Mouse (Mus musculus) thymus, postnatal 10 days (tissue): ENCODE measurements around the gene Taf9.

Experiments used
- DNase-seq, 2 experiments: peaks; one replicate each; pipeline ENCODE4 v3.0.0; 2021; ENCODE audit warnings: low spot score in 2 of 2

Taf9 gene

GRCm38 (mm10) chr13:100669291-100670022 lies 18.1 kb downstream of the Taf9 start, which contains the start of gene Ccdc125:
Gene Ccdc125 (plus strand): TSS chr13:100669717.
- DNase-seq, result peak; percentile 18 to 31

- peak in 1 of 2 experiments; percentile 12 for DNase-seq
These were observed 18.9 kb downstream of the Taf9 start for GRCm38 (mm10) chr13:100670181-100670741.

DNA sequence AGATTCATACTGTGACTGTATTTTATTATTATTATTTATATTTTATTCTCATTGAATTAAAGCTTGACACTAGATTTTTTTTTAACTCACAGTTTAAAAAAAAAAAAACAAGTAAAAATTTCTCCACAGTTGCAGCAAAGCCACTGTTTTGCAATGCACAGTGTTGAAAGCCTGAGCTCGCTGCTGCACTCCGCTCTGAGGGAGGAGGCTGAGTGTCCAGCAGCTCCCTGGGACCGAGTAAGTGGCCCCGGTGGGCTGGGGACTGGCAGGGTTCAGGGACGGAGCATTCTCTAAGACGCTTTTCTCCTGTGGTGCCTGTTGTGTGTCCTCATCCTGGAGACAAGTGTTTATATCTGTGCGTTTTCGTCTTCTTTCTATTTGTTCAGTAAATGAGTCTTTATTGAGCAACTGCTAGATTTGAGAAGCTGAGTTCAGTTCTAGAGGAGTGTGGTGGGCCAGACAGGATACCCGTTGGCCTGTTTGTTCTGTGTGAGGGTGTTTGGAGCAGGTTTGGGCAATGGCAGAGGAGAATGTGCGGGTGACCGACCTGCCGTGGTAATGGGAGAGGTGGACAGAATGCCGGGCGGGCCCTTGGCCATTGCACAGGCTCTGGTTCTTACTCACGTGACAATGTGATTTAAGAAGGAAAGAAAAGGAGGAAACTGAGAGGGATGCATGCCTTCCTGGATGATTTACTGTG lies 24.7 kb downstream of the Taf9 start:
- DNase-seq, result no peak

- no peak for DNase-seq
These were observed 30.2 kb downstream of the Taf9 start for GRCm38 (mm10) chr13:100681615-100682014.

GRCm38 (mm10) chr13:100682837-100683236 lies 31.5 kb downstream of the Taf9 start:
- DNase-seq, result no peak

- DNase-seq, result no peak
These were observed 33.0 kb downstream of the Taf9 start for GRCm38 (mm10) chr13:100684355-100684754.

DNA sequence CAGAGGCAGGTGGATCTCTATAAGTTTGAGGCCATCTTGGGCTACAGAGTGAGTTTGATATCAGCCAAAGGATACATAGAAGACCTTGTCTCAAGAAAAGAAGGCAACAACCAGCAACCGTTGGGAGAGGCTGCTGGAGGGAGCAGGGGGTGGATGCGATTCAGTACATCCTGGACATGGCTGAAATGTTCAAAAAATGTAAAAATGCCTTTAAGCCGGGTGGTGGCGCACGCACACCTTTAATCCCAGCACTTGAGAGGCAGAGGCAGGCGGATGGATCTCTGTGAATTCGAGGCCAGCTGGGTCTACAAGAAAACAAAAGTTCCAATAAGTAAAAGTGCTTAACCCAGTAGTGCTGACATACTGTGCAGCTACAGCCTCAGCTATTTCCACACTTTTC lies 36.1 kb downstream of the Taf9 start:
- no peak for DNase-seq

- no peak for DNase-seq
These were observed 46.2 kb downstream of the Taf9 start for GRCm38 (mm10) chr13:100697541-100697940.

DNA sequence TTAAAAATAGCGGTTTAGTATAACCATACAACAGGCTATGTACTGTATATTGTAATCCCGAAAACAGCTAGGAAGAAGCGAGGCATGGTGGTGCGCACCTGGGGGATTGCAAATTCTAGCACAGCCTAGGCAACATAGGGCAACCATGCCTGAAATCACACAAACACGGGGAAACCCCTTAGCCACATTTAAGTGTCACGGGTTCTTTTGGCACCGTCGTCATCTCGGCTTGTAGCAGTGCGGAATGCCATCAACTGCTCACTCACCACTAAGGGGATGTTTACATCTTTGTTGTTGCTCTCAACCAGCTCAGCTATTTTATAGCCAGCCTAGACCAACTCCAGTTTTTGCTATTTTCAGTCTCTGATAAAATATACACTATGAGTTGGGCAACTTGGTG lies 47.5 kb downstream of the Taf9 start:
- DNase-seq, result no peak

GRCm38 (mm10) chr13:100703468-100703867 lies 52.1 kb downstream of the Taf9 start:
- DNase-seq, result no peak
